Mouse (Mus musculus) liver, embryonic 14.5 days (tissue): Measurements from ENCODE around the gene Pms1. TPM values are rescaled to one million over a fixed set of nuclear protein-coding genes. Genes with fewer than 3 reads are reported as not detected.

Experiments used
- ATAC-seq: fragments of 200-750 bp; cut with Nextera tagmentation; 2 replicates; pipeline ENCODE4 v1.8.0; 2017; ENCODE audit warnings: moderate number of reproducible peaks, mild to moderate bottlenecking, moderate library complexity; ENCODE audit not compliant: insufficient read depth
- DNase-seq, 3 experiments: peaks; one replicate each; pipeline ENCODE4 v3.0.0-alpha.2; 2012 to 2013; ENCODE audit warnings: low read depth in 3 of 3, low spot score in 3 of 3
- H3K27ac ChIP-seq: fragments of 300-500 bp; sonication (generic); 2 replicates; pipeline ENCODE4 v1.5.1; 2014; ENCODE audit warnings: moderate library complexity, mild to moderate bottlenecking, control low read depth, inconsistent platforms
- H3K27me3 ChIP-seq: fragments of 300-500 bp; sonication (generic); 2 replicates; pipeline ENCODE4 v1.6.1; 2014; ENCODE audit warnings: mild to moderate bottlenecking, low read length, moderate library complexity; ENCODE audit not compliant: control insufficient read depth, insufficient read depth
- H3K36me3 ChIP-seq: fragments of 300-500 bp; sonication (generic); replicated peaks from 2 replicates; pipeline ENCODE4 v1.6.1; 2014; ENCODE audit warnings: low read depth; ENCODE audit not compliant: control insufficient read depth, insufficient read depth
- H3K4me1 ChIP-seq, 2 experiments: fragments of 200-500 bp in 1 of 2; fragments of 300-500 bp in 1 of 2; sonication (generic) in 1 of 2; replicated peaks; 2 replicates each; pipeline ENCODE4 v1.6.1; 2012 to 2014; ENCODE audit warnings: antibody characterized with exemption in 1 of 2, inconsistent platforms in 1 of 2, low read length in 1 of 2; ENCODE audit not compliant: control insufficient read depth in 2 of 2, insufficient read depth in 2 of 2
- H3K4me2 ChIP-seq: fragments of 300-500 bp; sonication (generic); 2 replicates; pipeline ENCODE4 v1.6.1; 2014; ENCODE audit warnings: low read depth, mild to moderate bottlenecking, control low read depth, moderate library complexity
- H3K4me3 ChIP-seq, 2 experiments: fragments of 200-500 bp in 1 of 2; fragments of 300-500 bp in 1 of 2; sonication (generic) in 1 of 2; 2 replicates each; pipeline ENCODE4 v1.5.1; 2012 to 2014; ENCODE audit warnings: low read depth in 2 of 2, low read length in 2 of 2, mild to moderate bottlenecking in 2 of 2, control low read depth in 1 of 2, inconsistent platforms in 1 of 2, moderate library complexity in 1 of 2; ENCODE audit not compliant: insufficient read depth in 1 of 2
- H3K9ac ChIP-seq: fragments of 300-500 bp; sonication (generic); replicated peaks from 2 replicates; pipeline ENCODE4 v1.6.1; 2014; ENCODE audit warnings: mild to moderate bottlenecking, control low read depth, moderate library complexity
- H3K9me3 ChIP-seq: fragments of 300-500 bp; sonication (generic); 2 replicates; pipeline ENCODE4 v1.6.1; 2016; ENCODE audit warnings: low read length, mixed read lengths; ENCODE audit not compliant: control insufficient read depth
- CTCF ChIP-seq: IDR thresholded peaks from 2 replicates; pipeline ENCODE4 v1.5.1; 2016; ENCODE audit warnings: antibody characterized with exemption, low read depth, control low read depth
- EP300 ChIP-seq: IDR thresholded peaks from 2 replicates; pipeline ENCODE4 v1.6.1; 2016; ENCODE audit warnings: antibody characterized with exemption, low read depth
- WGBS: fragments of 180-500 bp; shearing (Covaris S2); extraction: QIAGEN DNeasy Blood & Tissue Kit; methylation state at CpG from one replicate; pipeline ENCODE4 v1.1.7; 2014; ENCODE audit not compliant: insufficient replicate concordance; 5-methylcytosine and 5-hydroxymethylcytosine counted together
- polyA plus RNA-seq, 2 experiments: library from polyadenylated mRNA; depleted of rRNA in 1 of 2; stranded (reverse) in 1 of 2; unstranded in 1 of 2; fragments of >200 nt; fragmentation: Nextera tagmentation in 1 of 2; extraction: Ambion mirVana in 1 of 2; gene quantifications; 2 replicates each; pipeline versions ENCODE4 v1.2.1 to v1.2.3; 2012 to 2014

The Pms1 gene
- polyA plus RNA-seq, 2 experiments, result 3.1 to 8.2 TPM

- Histone ChIP-seq H3K27me3 (no peaks in the 10 kb centered on the region), H3K27ac (no peak overlapping the region), H3K9ac (no peak overlapping the region), H3K4me1 (no peaks in the 10 kb centered on the region), H3K36me3 (no peaks in the 10 kb centered on the region), H3K4me2 (no peak overlapping the region), H3K9me3 (no peaks in the 10 kb centered on the region), H3K4me3 (no peak overlapping the region)
- ATAC-seq (no peak), DNase-seq (no peak)
- WGBS, result 63% methylated on average over 1 of the region's 1 CpGs
- TF ChIP-seq EP300, result no peak
- no peak for TF ChIP-seq CTCF
Measured at GRCm38 (mm10) chr1:53226063-53226462, 70.8 kb downstream of the Pms1 start.

GRCm38 (mm10) chr1:53225616-53226015 is 71.2 kb downstream of the Pms1 start:
- DNase-seq (no peak), ATAC-seq (no peak)
- H3K27me3 ChIP-seq, result no peaks in the 10 kb centered on the region
- no peak overlapping the region for H3K4me3 ChIP-seq
- H3K27ac ChIP-seq, result no peak overlapping the region
- H3K4me1 ChIP-seq, result no peaks in the 10 kb centered on the region
- no peaks in the 10 kb centered on the region for H3K36me3 ChIP-seq
- no peak overlapping the region for H3K4me2 ChIP-seq
- no peak overlapping the region for H3K9ac ChIP-seq
- WGBS, result 74% methylated on average over 3 of the region's 3 CpGs
- TF ChIP-seq CTCF, result no peak
- TF ChIP-seq EP300, result no peak
- H3K9me3 ChIP-seq, result no peaks in the 10 kb centered on the region

DNA sequence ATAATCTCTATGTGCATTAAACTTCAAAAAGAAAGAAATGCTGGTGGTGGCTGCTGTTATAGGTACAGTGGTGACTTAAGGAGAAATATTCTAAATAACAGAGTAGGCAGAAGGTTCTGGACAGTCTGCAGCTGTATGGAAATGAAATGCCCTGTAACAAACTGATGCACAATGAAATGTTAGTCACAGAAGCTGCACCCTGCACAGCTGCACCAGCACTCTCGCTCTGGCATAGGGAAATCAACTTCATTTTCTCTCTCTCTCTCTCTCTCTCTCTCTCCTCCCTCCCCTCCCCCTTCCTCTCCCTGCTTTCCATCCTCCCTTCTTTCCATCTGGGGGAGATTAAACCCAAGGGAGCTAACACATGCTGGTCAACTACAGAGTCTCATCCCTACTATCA is 72.0 kb downstream of the Pms1 start:
- 95% methylated on average over 1 of the region's 1 CpGs for WGBS
- no peak for ATAC-seq
- no peak for TF ChIP-seq EP300
- no peak for TF ChIP-seq CTCF

GRCm38 (mm10) chr1:53210136-53210535 is 86.7 kb downstream of the Pms1 start:
- no peak overlapping the region for H3K27ac ChIP-seq
- no peak overlapping the region for H3K4me3 ChIP-seq
- no peak overlapping the region for H3K4me2 ChIP-seq
- no peak for ATAC-seq
- no peak for TF ChIP-seq EP300
- no peak for TF ChIP-seq CTCF
- DNase-seq, result no peak
- no peaks in the 10 kb centered on the region; the same call in 1 of the 2 replicates for H3K36me3 ChIP-seq
- H3K27me3 ChIP-seq, result no peaks in the 10 kb centered on the region
- H3K9me3 ChIP-seq, result no peaks in the 10 kb centered on the region
- no peak overlapping the region for H3K9ac ChIP-seq
- no peaks in the 10 kb centered on the region for H3K4me1 ChIP-seq

More for the DNA sequence above, 72.0 kb downstream of the Pms1 start:
- Histone ChIP-seq H3K27me3 (no peaks in the 10 kb centered on the region), H3K4me3 (no peak overlapping the region), H3K9ac (no peak overlapping the region), H3K4me2 (no peak overlapping the region), H3K36me3 (no peaks in the 10 kb centered on the region), H3K4me1 (no peaks in the 10 kb centered on the region), H3K27ac (no peak overlapping the region), H3K9me3 (no peaks in the 10 kb centered on the region)
- DNase-seq, result no peak

DNA sequence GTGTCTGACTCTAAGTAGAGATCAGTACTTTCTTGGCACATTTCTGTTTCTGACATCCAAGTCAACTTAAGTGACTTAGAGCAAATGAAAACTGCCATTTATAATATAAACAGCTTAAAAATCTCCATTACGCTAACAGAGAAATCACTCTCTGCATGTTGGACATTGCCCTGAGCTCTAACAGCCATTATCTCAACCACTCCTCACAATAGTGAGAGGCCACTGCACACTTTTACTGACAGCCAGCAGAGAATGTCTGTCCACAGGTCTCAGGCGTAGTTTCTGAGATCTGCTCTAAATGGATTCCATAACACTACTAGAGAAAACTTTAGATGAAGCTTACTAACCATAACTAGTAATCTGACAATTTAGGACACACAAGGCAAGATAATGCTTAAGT is 92.9 kb downstream of the Pms1 start:
- no peaks in the 10 kb centered on the region for H3K36me3 ChIP-seq
- ATAC-seq (no peak), DNase-seq (no peak)
- no peaks in the 10 kb centered on the region for H3K27me3 ChIP-seq
- H3K4me2 ChIP-seq, result no peak overlapping the region
- H3K4me3 ChIP-seq, result no peak overlapping the region
- no peak overlapping the region for H3K9ac ChIP-seq
- WGBS, result 78% methylated on average over 2 of the region's 2 CpGs
- no peak overlapping the region for H3K27ac ChIP-seq
- TF ChIP-seq EP300, result no peak
- TF ChIP-seq CTCF, result no peak
- no peaks in the 10 kb centered on the region for H3K4me1 ChIP-seq
- H3K9me3 ChIP-seq, result no peaks in the 10 kb centered on the region
